Mouse (Mus musculus): ENCODE data around the gene Atp11a.
A peak's percentile ranks its signal among the peaks of the same experiment; 100 is the strongest.

The Atp11a gene

GRCm38 (mm10) chr8:12873357-12874046, 116.7 kb downstream of the Atp11a start, which contains the start of gene Mcf2l:
Mcf2l (plus strand) TSS chr8:12873806.
- peak; percentile 54 for DNase-seq (ENCODE audit: low spot score)

- DNase-seq (ENCODE audit: low spot score), result peak; percentile 19
These were observed 117.5 kb downstream of the Atp11a start for GRCm38 (mm10) chr8:12874194-12874791.

- DNase-seq (ENCODE audit: low spot score), result no peak
These were observed 118.2 kb downstream of the Atp11a start for GRCm38 (mm10) chr8:12874971-12875370.

GRCm38 (mm10) chr8:12877126-12877525, 120.3 kb downstream of the Atp11a start:
- no peak for DNase-seq (ENCODE audit: low spot score)

- DNase-seq (ENCODE audit: low spot score), result no peak
These were observed 123.3 kb downstream of the Atp11a start for GRCm38 (mm10) chr8:12880163-12880562.

GRCm38 (mm10) chr8:12883051-12884004, 126.5 kb downstream of the Atp11a start:
- DNase-seq (ENCODE audit: low spot score), result no peak

GRCm38 (mm10) chr8:12887772-12888435, 131.1 kb downstream of the Atp11a start:
- DNase-seq (ENCODE audit: low spot score), result no peak

GRCm38 (mm10) chr8:12889046-12889598, 132.3 kb downstream of the Atp11a start:
- DNase-seq (ENCODE audit: low spot score), result no peak

- DNase-seq (ENCODE audit: low spot score), result no peak
These were observed 136.2 kb downstream of the Atp11a start for GRCm38 (mm10) chr8:12892882-12893446.

- DNase-seq (ENCODE audit: low spot score), result no peak
These were observed 137.2 kb downstream of the Atp11a start for GRCm38 (mm10) chr8:12893797-12894578.

- DNase-seq (ENCODE audit: low spot score), result no peak
These were observed 138.1 kb downstream of the Atp11a start for GRCm38 (mm10) chr8:12894783-12895534.

- DNase-seq (ENCODE audit: low spot score), result no peak
These were observed 138.8 kb downstream of the Atp11a start for GRCm38 (mm10) chr8:12895535-12896150.

GRCm38 (mm10) chr8:12896494-12897373, 139.9 kb downstream of the Atp11a start:
- no peak for DNase-seq (ENCODE audit: low spot score)

GRCm38 (mm10) chr8:12897815-12898214, 141.0 kb downstream of the Atp11a start:
- no peak for DNase-seq (ENCODE audit: low spot score)

- no peak for DNase-seq (ENCODE audit: low spot score)
These were observed 147.1 kb downstream of the Atp11a start for GRCm38 (mm10) chr8:12903790-12904415.

- no peak for DNase-seq (ENCODE audit: low spot score)
These were observed 148.3 kb downstream of the Atp11a start for GRCm38 (mm10) chr8:12905122-12905521.

- no peak for DNase-seq (ENCODE audit: low spot score)
These were observed 148.9 kb downstream of the Atp11a start for GRCm38 (mm10) chr8:12905599-12906321.
